Mouse (Mus musculus): ENCODE measurements around the gene Kdm4b. TPM values are rescaled to one million over a fixed set of nuclear protein-coding genes. Genes with fewer than 3 reads are reported as not detected.

The Kdm4b gene
- polyA plus RNA-seq, 1 experiment, result 6.4 TPM

DNA sequence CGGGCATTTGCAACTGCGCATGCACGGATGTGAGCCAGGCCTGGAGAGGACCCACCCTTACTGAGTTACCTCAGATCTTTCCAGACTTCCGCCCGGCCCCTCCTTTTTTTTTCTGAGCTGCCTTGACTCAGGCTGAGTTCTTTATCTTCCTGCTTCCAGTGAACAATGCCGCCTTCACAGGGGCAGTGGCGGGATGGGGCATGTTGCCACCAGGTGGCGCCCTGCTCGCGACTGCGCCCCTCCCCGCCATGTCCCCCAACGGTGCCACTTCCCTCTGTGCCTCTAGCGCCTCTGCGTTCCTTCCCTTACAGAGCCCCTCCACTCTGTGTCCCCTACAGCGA lies 34.7 kb upstream of the Kdm4b start:
- Histone ChIP-seq H3K27ac (replicated peaks; ENCODE audit: low read depth, low read length) (peak overlapping the region; percentile 91), H3K4me3 (ENCODE audit: insufficient read depth, low read depth, low read length) (peak overlapping the region; percentile 72), H3K4me1 (ENCODE audit: control insufficient read depth, insufficient read depth, insufficient read length, low read length) (peaks cover 17% of the 10 kb centered on the region)

DNA sequence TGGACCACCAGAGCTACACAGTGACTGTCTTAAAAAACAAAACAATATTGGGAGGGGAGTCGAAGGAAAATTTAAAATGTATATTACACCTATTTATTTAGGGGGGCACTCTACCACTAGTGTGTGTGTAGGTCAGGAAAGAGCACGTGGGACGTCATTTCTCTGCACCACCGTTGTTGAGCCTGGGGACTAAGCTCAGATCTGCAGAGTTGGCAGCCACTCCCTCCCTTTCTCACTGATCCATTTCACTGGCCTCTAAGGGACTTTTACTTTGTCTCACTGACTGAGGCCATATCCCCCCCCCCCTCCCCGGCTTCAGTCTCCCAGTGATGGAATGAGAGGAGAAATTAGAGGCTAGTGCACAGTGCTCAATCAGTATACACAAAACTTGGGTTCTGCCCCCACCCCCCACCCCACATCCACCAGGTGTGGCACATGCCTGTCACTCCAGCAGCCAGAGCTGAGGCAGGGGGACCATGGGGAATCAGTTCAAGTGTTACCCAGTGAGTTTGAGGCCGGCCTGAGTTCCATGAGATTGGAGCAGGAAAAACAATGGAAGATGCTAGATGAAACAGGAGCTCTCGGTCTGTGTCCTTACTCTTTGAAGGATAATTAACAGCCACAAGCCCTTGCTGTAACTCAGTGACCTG lies 33.9 kb upstream of the Kdm4b start:
- Histone ChIP-seq H3K27ac (replicated peaks; ENCODE audit: low read depth, low read length) (peak overlapping the region; percentile 91), H3K4me3 (ENCODE audit: insufficient read depth, low read depth, low read length) (no peak overlapping the region), H3K4me1 (ENCODE audit: control insufficient read depth, insufficient read depth, insufficient read length, low read length) (peaks cover 17% of the 10 kb centered on the region)

DNA sequence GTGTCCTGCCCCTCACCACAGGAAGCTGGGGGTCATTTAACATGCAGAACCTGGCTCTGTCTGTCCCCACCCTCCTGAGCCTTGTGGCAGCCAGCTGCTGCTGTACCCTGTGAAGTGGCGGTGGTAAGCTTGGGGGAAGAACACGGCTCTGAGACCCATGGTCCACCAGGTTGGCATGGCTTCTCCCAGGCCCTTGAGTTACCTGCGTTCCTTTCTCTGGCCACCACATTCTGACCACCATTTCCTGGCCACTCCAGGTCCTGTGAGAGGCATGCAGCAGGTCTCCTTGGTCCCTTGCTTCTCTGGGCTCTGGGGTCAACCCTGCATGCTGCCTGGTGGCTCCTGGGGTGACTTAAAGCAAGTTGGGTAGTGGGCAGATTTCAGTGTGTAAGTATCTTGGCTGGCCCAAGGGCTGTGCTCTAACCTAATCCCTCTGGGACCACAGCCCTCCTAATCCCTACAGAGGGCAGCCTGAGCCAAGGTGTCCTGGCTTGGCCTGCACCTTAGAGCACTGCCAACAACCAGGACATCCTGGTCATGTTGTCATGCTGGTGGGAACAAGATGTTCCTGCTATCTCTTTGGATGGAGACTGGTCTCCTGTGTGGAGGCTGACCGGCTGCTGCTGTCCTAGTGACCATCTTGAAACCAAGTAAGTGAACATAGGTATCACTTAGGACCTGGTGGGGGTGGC lies 33.2 kb upstream of the Kdm4b start, which contains the start of gene Plin3:
Plin3 (minus strand) TSS at position 343 of the 692 bp plus-strand sequence.
- H3K27ac ChIP-seq (replicated peaks; ENCODE audit: low read depth, low read length), result peak within 1 kb of the TSS; percentile 91

DNA sequence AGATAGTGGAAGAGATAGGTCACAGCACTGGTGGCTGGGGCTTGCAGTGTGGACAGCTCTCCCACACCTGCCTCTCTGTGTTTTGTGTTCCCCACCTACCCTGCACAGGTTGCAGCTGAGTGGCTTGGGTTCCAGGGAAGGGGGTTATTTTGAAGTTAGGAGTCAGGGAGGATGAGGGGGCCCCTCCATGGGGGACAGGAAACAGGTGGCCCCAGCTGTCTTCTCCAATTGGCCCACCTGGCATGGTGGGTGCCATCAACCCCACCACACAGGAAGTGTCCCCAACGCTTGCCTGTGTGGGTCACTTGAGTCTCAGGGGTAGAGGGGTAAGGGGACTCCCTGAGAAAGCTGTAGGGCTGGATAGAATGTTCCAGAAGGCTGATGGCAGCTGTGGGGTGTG lies 32.6 kb upstream of the Kdm4b start:
- H3K4me1 ChIP-seq (ENCODE audit: control insufficient read depth, insufficient read depth, insufficient read length, low read length), result peaks cover 14% of the 10 kb centered on the region
- H3K4me3 ChIP-seq (ENCODE audit: insufficient read depth, low read depth, low read length), result no peak overlapping the region

More for the DNA sequence above, 33.2 kb upstream of the Kdm4b start, which contains the start of gene Plin3:
- peaks cover 16% of the 10 kb centered on the region for H3K4me1 ChIP-seq (ENCODE audit: control insufficient read depth, insufficient read depth, insufficient read length, low read length)
- no peak within 1 kb of the TSS for H3K4me3 ChIP-seq (ENCODE audit: insufficient read depth, low read depth, low read length)

DNA sequence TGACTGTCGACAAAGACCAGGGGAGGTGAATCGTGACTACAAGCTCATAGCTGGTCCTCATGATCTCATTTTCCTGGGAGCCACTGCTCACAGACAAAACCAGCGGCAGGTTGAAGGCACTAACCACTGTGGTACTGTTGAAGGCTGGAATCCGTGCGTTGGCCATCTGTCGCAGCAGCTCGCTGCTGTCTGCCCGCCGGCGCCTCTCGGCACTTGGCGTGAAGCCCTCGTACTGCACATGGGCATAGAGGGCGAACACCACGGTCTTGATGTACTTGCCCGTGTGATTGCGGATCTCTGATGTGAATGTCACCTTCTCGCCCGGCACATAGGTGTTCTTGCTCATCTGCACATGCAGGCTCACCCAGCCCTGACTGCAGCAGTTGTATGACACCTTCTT lies 31.6 kb upstream of the Kdm4b start:
- peaks cover 12% of the 10 kb centered on the region for H3K4me1 ChIP-seq (ENCODE audit: control insufficient read depth, insufficient read depth, insufficient read length, low read length)
- H3K4me3 ChIP-seq (ENCODE audit: insufficient read depth, low read depth, low read length), result no peak overlapping the region
- no peak overlapping the region for H3K27ac ChIP-seq (replicated peaks; ENCODE audit: low read depth, low read length)

More for the DNA sequence above, 32.6 kb upstream of the Kdm4b start:
- no peak overlapping the region for H3K27ac ChIP-seq (replicated peaks; ENCODE audit: low read depth, low read length)

DNA sequence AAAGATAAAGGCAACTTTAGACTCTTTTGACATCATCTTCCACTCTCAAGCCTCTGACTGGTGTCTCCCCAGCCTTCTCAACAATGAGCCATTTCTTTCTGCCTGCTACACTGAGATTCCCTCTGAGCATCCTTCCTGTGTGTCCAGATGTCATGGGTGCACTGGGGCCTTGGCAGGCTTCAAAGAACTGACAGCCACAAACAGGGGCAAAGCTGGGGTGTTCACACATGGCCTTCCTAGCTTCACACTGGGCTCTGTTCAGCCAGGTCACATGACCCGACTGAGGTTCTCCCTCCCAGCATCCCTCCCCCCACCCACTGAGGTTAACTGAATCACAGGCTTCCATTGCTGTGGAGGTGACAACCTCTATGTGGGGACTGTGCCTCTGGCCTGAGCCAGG lies 29.7 kb upstream of the Kdm4b start:
- Histone ChIP-seq H3K4me3 (ENCODE audit: insufficient read depth, low read depth, low read length) (no peak overlapping the region), H3K27ac (replicated peaks; ENCODE audit: low read depth, low read length) (no peak overlapping the region), H3K4me1 (ENCODE audit: control insufficient read depth, insufficient read depth, insufficient read length, low read length) (peaks cover 13% of the 10 kb centered on the region; the same call in 1 of the 2 replicates)

DNA sequence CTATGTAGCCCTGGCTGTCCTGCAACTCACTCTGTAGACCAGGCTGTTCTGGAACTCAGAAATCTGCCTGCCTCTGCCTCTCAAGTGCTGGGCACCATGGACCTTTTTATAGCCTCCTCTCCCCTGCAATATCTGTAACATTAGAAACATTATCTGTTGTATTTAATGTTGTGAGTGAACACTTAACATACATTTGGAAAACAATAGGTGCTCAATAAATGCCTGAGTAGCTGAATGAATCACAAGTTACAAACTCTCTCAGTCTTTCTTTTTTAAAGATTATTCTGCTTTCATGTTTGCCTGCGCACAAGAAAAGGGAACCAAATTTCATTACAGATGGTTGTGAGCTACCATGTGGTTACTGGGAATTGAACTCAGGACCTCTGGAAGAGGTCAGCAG lies 27.6 kb upstream of the Kdm4b start:
- no peak overlapping the region for H3K27ac ChIP-seq (replicated peaks; ENCODE audit: low read depth, low read length)
- H3K4me1 ChIP-seq (ENCODE audit: control insufficient read depth, insufficient read depth, insufficient read length, low read length), result peaks cover 10% of the 10 kb centered on the region
- no peak overlapping the region for H3K4me3 ChIP-seq (ENCODE audit: insufficient read depth, low read depth, low read length)

DNA sequence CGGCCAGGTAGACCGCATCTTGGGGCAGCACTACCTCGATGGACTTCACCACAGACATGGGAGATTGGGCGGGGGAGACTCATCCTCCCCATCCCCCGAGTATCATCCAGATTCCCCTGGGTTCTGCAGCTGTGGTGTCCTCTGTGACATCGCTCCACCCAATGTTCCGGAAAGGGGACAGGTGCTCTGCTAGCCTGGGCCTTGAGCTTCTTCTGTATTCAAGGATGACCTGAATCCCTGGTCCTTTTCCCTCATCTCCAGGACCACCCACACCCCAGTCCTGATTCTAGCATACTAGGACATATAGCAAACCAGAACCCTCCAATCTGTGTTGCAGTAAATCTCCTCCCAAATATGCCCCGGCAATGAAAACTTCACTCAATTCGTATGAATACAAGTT lies 25.7 kb upstream of the Kdm4b start, which contains the start of gene Arrdc5:
Arrdc5 (minus strand) TSS at position 101 of the 400 bp plus-strand sequence.
- no peak within 1 kb of the TSS for H3K4me3 ChIP-seq (ENCODE audit: insufficient read depth, low read depth, low read length)
- peaks cover 10% of the 10 kb centered on the region for H3K4me1 ChIP-seq (ENCODE audit: control insufficient read depth, insufficient read depth, insufficient read length, low read length)
- H3K27ac ChIP-seq (replicated peaks; ENCODE audit: low read depth, low read length), result peak within 1 kb of the TSS; percentile 58

DNA sequence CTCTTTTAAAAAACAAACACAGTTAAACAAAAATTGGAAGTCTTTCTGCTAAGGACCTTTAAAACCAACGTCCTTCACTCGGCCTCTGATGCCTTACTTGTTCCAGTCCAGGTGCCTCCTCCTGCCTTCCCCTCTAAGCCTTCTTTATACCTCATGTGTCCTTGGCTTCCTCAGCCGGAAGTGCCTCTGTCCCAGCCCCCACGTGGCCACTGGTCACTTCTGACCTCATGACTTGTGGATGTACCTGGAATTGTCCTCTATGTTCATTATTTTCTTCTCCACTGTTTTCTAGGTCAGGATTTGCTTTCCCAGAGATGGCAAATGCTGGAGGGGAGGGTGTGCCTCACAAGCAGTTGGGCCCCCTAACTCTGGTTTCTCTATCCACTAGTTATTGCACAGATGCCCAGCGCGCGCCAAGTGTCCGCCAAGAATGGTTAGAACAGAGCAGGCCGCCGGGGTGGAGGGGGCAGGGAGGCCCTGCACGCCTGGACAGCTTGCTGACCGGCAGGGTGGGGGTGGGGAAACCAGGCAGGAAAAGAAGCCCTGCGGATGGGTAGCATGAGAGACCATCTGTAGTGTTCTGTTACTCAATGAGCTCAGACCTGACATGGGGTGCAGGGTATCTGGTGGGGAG lies 23.4 kb upstream of the Kdm4b start:
- peaks cover 10% of the 10 kb centered on the region for H3K4me1 ChIP-seq (ENCODE audit: control insufficient read depth, insufficient read depth, insufficient read length, low read length)
- peak overlapping the region; percentile 21; the same call in 1 of the 2 replicates for H3K4me3 ChIP-seq (ENCODE audit: insufficient read depth, low read depth, low read length)
- peak overlapping the region; percentile 65 for H3K27ac ChIP-seq (replicated peaks; ENCODE audit: low read depth, low read length)

DNA sequence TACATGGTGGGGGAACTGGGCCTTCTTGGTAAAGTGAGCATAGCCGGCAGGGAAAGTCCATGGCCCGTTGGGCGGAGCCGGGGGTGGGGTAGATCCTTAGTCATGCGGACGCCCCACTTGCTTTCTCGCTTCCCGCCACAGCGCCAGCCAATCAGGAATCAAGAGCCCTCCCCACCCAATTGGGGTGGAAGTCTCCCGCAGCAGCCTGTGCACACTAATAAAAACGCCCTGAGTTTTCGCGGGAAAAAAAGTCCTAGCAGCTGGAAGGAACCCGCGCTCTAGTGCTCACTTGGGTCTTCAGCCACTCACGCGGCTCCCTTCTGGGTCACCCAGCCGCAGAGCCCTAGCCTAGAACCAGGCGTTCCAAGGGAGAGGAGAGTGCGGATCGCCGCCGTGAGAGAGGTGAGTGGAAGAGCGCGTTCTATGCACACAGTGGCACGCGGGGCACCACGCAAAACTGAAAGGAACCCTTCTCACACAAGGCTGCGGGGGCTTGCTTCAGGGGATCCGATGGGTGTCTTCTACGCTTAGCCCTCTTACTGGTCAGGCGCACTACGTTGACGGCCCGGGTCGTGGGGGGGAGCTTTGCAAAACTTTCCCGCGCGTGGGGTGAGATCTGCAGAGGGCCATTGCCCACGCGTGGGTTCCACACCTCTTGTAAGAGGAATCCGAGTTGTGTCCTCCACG lies 22.6 kb upstream of the Kdm4b start, which contains the start of gene Uhrf1:
Uhrf1 (plus strand) TSS at position 162 of the 687 bp plus-strand sequence.
- H3K4me1 ChIP-seq (ENCODE audit: control insufficient read depth, insufficient read depth, insufficient read length, low read length), result peaks cover 10% of the 10 kb centered on the region
- H3K27ac ChIP-seq (replicated peaks; ENCODE audit: low read depth, low read length), result peak within 1 kb of the TSS; percentile 65
- peak within 1 kb of the TSS; percentile 68 for H3K4me3 ChIP-seq (ENCODE audit: insufficient read depth, low read depth, low read length)

DNA sequence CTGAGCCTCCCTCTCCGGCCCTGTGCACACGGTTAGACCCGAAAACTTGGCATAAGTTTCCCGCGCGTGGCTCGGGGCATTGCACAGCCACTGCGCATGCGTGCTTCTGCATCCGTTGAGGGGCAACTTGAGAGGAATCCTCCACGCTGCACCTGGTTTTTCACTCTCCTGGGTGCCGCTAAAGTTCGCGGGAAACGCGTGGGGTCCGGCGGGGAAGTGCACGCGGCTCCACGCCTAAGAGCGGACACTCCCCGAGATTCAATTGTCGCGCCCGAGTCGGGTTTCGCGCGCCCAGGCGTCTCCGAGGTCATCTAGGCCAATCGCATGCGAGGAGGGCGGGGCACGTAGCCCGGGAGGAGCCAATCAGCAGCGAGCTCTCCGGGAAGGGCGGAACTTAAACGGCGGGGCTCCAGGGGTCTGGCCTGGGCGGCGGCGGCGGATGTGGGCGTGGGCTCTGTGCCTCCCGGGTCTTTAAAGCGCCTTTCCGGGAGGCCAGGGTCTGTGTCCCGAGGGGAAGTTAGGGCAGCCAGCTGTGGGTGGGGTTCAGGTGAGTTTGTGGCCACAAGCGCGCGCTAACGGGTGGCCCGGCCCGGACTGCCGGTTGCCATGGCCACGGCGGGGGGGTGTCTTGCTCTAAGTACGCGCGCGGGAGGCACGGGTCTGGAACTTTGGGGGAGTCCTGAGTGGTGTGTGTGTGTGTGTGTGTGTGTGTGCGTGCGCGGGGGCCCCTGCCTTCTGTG lies 21.8 kb upstream of the Kdm4b start:
- Histone ChIP-seq H3K27ac (replicated peaks; ENCODE audit: low read depth, low read length) (no peak overlapping the region), H3K4me3 (ENCODE audit: insufficient read depth, low read depth, low read length) (peak overlapping the region; percentile 68), H3K4me1 (ENCODE audit: control insufficient read depth, insufficient read depth, insufficient read length, low read length) (peaks cover 10% of the 10 kb centered on the region)

DNA sequence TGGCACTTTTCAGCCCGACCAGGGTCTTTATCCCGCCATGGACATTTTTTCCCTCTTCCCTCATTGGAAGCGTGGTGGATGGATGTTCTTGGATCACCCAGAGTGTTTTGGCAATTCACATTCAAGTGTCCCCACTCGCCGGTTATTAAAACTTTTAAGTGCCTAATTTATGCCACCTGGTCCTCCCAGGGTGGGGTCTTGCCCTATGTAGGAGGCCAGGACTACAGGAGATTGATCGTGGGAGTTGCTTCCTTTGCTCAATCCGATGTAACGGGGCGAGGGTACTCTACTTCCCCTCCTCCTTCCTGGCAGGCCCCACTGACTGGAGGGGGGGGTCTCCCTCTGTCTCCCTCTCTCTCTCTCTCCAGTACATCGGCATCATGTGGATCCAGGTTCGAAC lies 21.1 kb upstream of the Kdm4b start:
- peaks cover 10% of the 10 kb centered on the region for H3K4me1 ChIP-seq (ENCODE audit: control insufficient read depth, insufficient read depth, insufficient read length, low read length)
- H3K4me3 ChIP-seq (ENCODE audit: insufficient read depth, low read depth, low read length), result peak overlapping the region; percentile 68
- H3K27ac ChIP-seq (replicated peaks; ENCODE audit: low read depth, low read length), result no peak overlapping the region

DNA sequence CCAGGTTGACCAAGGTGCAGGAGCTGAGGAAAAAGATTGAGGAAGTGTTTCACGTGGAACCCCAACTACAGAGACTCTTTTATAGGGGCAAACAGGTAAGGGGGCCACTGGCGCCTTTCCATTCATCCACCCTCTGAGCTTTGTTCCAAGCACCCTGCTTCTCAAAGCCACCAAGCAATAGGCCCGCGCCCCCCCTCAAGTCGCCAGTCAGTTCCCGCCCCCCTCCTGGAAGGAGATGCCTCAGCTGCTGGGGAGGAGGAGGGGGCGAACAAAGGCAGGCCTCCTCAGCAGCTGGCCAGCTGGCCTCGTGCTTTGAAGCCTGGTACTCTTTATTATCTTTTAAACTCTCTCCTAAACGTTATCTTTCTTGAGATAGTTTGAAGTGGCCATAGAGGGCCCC lies 20.7 kb upstream of the Kdm4b start:
- H3K4me3 ChIP-seq (ENCODE audit: insufficient read depth, low read depth, low read length), result peak overlapping the region; percentile 68; the same call in 1 of the 2 replicates

DNA sequence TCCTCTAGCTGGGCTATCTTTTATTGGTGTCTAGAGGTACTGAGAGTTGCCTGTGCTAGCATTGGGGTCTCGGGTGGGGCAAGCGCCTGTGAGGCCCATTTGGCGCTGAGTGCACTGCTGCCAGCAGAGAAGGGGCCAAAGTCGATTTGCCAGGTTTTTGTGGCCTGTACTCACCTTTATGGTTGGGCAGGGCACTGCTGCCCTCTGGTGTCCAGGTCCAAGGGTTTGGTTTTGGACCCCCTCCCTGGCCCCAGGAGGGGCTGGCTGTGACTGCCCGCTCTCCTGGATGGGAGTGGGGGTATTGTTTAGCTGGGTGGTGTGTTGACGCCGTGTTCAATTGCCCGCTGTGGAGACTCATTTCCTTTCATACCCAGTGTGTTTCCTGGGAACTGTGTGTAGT lies 20.0 kb upstream of the Kdm4b start:
- Histone ChIP-seq H3K27ac (replicated peaks; ENCODE audit: low read depth, low read length) (no peak overlapping the region), H3K4me3 (ENCODE audit: insufficient read depth, low read depth, low read length) (no peak overlapping the region), H3K4me1 (ENCODE audit: control insufficient read depth, insufficient read depth, insufficient read length, low read length) (peaks cover 8% of the 10 kb centered on the region)

More for the DNA sequence above, 20.7 kb upstream of the Kdm4b start:
- no peak overlapping the region for H3K27ac ChIP-seq (replicated peaks; ENCODE audit: low read depth, low read length)
- H3K4me1 ChIP-seq (ENCODE audit: control insufficient read depth, insufficient read depth, insufficient read length, low read length), result peaks cover 8% of the 10 kb centered on the region

Measured in brown adipose tissue, adult 24 weeks (tissue).